Mouse (Mus musculus) MEL (cell line): ENCODE results near the gene Cxcl12. TPM values are rescaled to one million over a fixed set of nuclear protein-coding genes. Genes with fewer than 3 reads are reported as not detected.

ENCODE experiments used
- DNase-seq: peaks from one replicate; pipeline ENCODE4 v3.0.0; 2011; ENCODE audit warnings: low read depth, low spot score
- H3K27ac ChIP-seq: 2 replicates; pipeline ENCODE4 v1.5.1; 2012; ENCODE audit warnings: low read depth, mild to moderate bottlenecking, control low read depth, low read length, moderate library complexity; ENCODE audit not compliant: control insufficient read depth
- H3K27me3 ChIP-seq, 2 experiments: fragments of 150-350 bp in 1 of 2; sonication (generic) in 1 of 2; 2 replicates each; pipeline ENCODE4 v1.6.1; 2012; ENCODE audit warnings: low read length in 2 of 2, mild to moderate bottlenecking in 2 of 2, improper control_type of control experiment in 1 of 2, moderate library complexity in 1 of 2; ENCODE audit not compliant: insufficient read depth in 2 of 2, control insufficient read depth in 1 of 2
- H3K36me3 ChIP-seq, 2 experiments: 2 replicates each; pipeline ENCODE4 v1.6.1; 2012 to 2014; ENCODE audit warnings: low read length in 2 of 2, improper control_type of control experiment in 1 of 2, inconsistent platforms in 1 of 2, mild to moderate bottlenecking in 1 of 2; ENCODE audit not compliant: insufficient read depth in 2 of 2, control insufficient read depth in 1 of 2
- H3K4me1 ChIP-seq, 2 experiments: fragments of 150-350 bp in 1 of 2; sonication (generic) in 1 of 2; 2 replicates each; pipeline ENCODE4 v1.6.1; 2012; ENCODE audit warnings: low read length in 2 of 2, improper control_type of control experiment in 1 of 2, mild to moderate bottlenecking in 1 of 2; ENCODE audit not compliant: insufficient read depth in 2 of 2, control insufficient read depth in 1 of 2
- H3K4me3 ChIP-seq, 2 experiments: fragments of 150-350 bp in 1 of 2; sonication (generic) in 1 of 2; 2 replicates each; pipeline ENCODE4 v1.5.1; 2012; ENCODE audit warnings: low read depth in 2 of 2, low read length in 2 of 2, mild to moderate bottlenecking in 2 of 2, moderate library complexity in 2 of 2, control low read depth in 1 of 2, improper control_type of control experiment in 1 of 2; ENCODE audit not compliant: control insufficient read depth in 1 of 2, insufficient read depth in 1 of 2
- H3K79me2 ChIP-seq: 2 replicates; pipeline ENCODE4 v1.6.1; 2012; ENCODE audit warnings: mild to moderate bottlenecking, low read length, moderate library complexity; ENCODE audit not compliant: control insufficient read depth, poor library complexity, insufficient read depth
- H3K9ac ChIP-seq: 2 replicates; pipeline ENCODE4 v1.6.1; 2012; ENCODE audit warnings: low read depth, mild to moderate bottlenecking, control low read depth, low read length, moderate library complexity; ENCODE audit not compliant: control insufficient read depth, poor library complexity, severe bottlenecking
- H3K9me3 ChIP-seq: fragments of 150-350 bp; sonication (generic); replicated peaks from 2 replicates; pipeline ENCODE4 v1.6.1; 2012; ENCODE audit warnings: mild to moderate bottlenecking, low read length, improper control_type of control experiment, moderate library complexity; ENCODE audit not compliant: insufficient read depth
- BHLHE40 ChIP-seq: IDR thresholded peaks from 2 replicates; pipeline ENCODE4 v1.6.1; 2012; ENCODE audit warnings: low read depth, mild to moderate bottlenecking, inconsistent platforms, low read length, improper control_type of control experiment, borderline replicate concordance
- CHD2 ChIP-seq: IDR thresholded peaks from 2 replicates; pipeline ENCODE4 v1.6.1; 2011; ENCODE audit warnings: low read length, improper control_type of control experiment
- ELF1 ChIP-seq: IDR thresholded peaks from 2 replicates; pipeline ENCODE4 v1.6.1; 2014; ENCODE audit warnings: low read depth, mild to moderate bottlenecking, inconsistent platforms, low read length, improper control_type of control experiment, moderate library complexity
- KAT2A ChIP-seq: conservative IDR thresholded peaks from 2 replicates; pipeline ENCODE4 v1.6.1; 2012; ENCODE audit warnings: low read depth, low read length, improper control_type of control experiment, inconsistent platforms
- MAFK ChIP-seq: IDR thresholded peaks from 2 replicates; pipeline ENCODE4 v1.6.1; 2011; ENCODE audit warnings: low read depth, mild to moderate bottlenecking, low read length, improper control_type of control experiment, borderline replicate concordance
- MAX ChIP-seq: IDR thresholded peaks from 2 replicates; pipeline ENCODE4 v1.6.1; 2011; ENCODE audit warnings: low read length, improper control_type of control experiment
- MAZ ChIP-seq: IDR thresholded peaks from 2 replicates; pipeline ENCODE4 v1.6.1; 2012; ENCODE audit warnings: low read depth, mild to moderate bottlenecking, inconsistent platforms, low read length, improper control_type of control experiment
- MEF2A ChIP-seq: IDR thresholded peaks from 2 replicates; pipeline ENCODE4 v1.6.1; 2014; ENCODE audit warnings: low read depth, mild to moderate bottlenecking, inconsistent platforms, low read length, improper control_type of control experiment; ENCODE audit not compliant: poor library complexity, insufficient replicate concordance, severe bottlenecking; ENCODE audit errors: extremely low read depth
- SMC3 ChIP-seq: IDR thresholded peaks from 2 replicates; pipeline ENCODE4 v1.6.1; 2011; ENCODE audit warnings: low read depth, low read length, improper control_type of control experiment
- TCF12 ChIP-seq: IDR thresholded peaks from 2 replicates; pipeline ENCODE4 v1.6.1; 2014; ENCODE audit warnings: low read depth, mild to moderate bottlenecking, inconsistent platforms, low read length, improper control_type of control experiment, moderate library complexity
- USF1 ChIP-seq: IDR thresholded peaks from 2 replicates; pipeline ENCODE4 v1.6.1; 2014; ENCODE audit warnings: low read depth, mild to moderate bottlenecking, inconsistent platforms, low read length, improper control_type of control experiment, moderate library complexity
- USF2 ChIP-seq, 2 experiments: IDR thresholded peaks; 2 replicates each; pipeline ENCODE4 v1.6.1; 2011 to 2012; ENCODE audit warnings: improper control_type of control experiment in 2 of 2, low read length in 2 of 2, borderline replicate concordance in 1 of 2, inconsistent platforms in 1 of 2, low read depth in 1 of 2, mild to moderate bottlenecking in 1 of 2; ENCODE audit not compliant: insufficient read depth in 1 of 2
- ZMIZ1 ChIP-seq: IDR thresholded peaks from 2 replicates; pipeline ENCODE4 v1.6.1; 2012; ENCODE audit warnings: low read depth, mild to moderate bottlenecking, inconsistent platforms, low read length, improper control_type of control experiment, moderate library complexity
- polyA plus RNA-seq, 2 experiments: library from polyadenylated mRNA; stranded (reverse) in 1 of 2; unstranded in 1 of 2; fragments of >175 nt in 1 of 2; fragments of >200 nt in 1 of 2; gene quantifications; 2 replicates each; pipeline versions ENCODE4 v1.2.1 to v1.2.4; 2012; ENCODE audit warnings: low replicate concordance in 2 of 2, low read depth in 1 of 2; ENCODE audit not compliant: insufficient read length in 2 of 2, insufficient read depth in 1 of 2, missing spikeins in 1 of 2
- total RNA-seq: library from RNA; depleted of rRNA; stranded (reverse); fragments of 300-350 nt; gene quantifications from 2 replicates; pipeline ENCODE4 v1.2.3, GENCODE M21; 2012

Gene Cxcl12
- total and polyA plus RNA-seq, 3 experiments = not detected

DNA sequence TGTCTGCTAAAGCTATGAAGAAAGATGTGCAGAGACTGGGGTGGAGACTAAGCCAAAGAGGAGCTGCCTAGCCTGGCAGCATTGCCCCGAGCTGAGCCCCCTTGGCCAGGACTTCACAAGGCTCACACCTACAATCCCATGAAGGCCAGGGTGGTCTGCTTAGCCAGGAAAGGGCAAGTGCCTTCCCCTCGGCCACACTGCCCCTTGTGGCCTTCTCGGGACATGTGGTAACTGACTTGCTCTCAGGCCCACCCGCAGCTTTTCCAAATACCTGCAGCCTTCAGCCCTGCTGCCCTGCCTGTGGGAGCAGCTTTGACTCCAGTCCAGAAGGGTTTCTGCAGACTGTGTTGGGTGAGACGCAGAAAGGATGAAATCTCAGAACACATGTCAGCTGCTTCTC, 8.1 kb downstream of the Cxcl12 start:
- Histone ChIP-seq H3K9me3 (no peaks in the 10 kb centered on the region), H3K9ac (no peak overlapping the region)

GRCm38 (mm10) chr6:117180303-117180702, 12.0 kb downstream of the Cxcl12 start:
- Histone ChIP-seq H3K27ac (no peak overlapping the region), H3K4me1 (no peaks in the 10 kb centered on the region), H3K4me3 (no peak overlapping the region), H3K9me3 (no peaks in the 10 kb centered on the region), H3K27me3 (no peaks in the 10 kb centered on the region), H3K79me2 (no peaks in the 10 kb centered on the region), H3K9ac (no peak overlapping the region), H3K36me3 (no peaks in the 10 kb centered on the region)
- DNase-seq = no peak
- TF ChIP-seq TCF12 (no peak), ELF1 (no peak), SMC3 (no peak)

More for the DNA sequence above, 8.1 kb downstream of the Cxcl12 start:
- no peaks in the 10 kb centered on the region for H3K4me1 ChIP-seq
- H3K36me3 ChIP-seq = no peaks in the 10 kb centered on the region
- no peaks in the 10 kb centered on the region for H3K27me3 ChIP-seq
- H3K79me2 ChIP-seq = no peaks in the 10 kb centered on the region
- no peak for TF ChIP-seq MAFK
- no peak for TF ChIP-seq KAT2A
- no peak for TF ChIP-seq MAX
- TF ChIP-seq, all 39 proteins: peak for 0
- no peak overlapping the region for H3K27ac ChIP-seq
- H3K4me3 ChIP-seq = no peak overlapping the region
- DNase-seq = no peak

DNA sequence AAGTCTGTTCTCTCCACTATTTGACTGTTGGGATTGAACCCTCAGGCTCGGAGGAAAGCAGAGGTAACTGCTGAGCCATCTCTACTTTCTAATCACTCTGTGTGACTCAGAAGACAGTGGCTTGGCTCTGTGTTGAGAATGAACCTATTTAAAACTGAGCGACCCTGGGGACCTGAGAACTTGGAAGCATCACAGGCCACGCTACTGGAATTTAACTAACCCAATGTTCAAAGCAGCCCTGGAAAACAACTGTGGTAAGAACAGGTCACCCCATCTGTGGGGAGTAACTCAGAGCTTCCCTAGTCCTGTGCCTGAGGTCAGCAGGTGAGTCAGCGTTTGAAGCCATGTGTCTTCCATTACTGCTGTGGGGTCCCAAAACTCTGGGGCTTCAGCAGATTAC, 17.0 kb downstream of the Cxcl12 start:
- TF ChIP-seq ZMIZ1 = no peak
- no peaks in the 10 kb centered on the region for H3K4me1 ChIP-seq
- DNase-seq = no peak
- no peaks in the 10 kb centered on the region for H3K27me3 ChIP-seq
- H3K79me2 ChIP-seq = no peaks in the 10 kb centered on the region
- no peaks in the 10 kb centered on the region for H3K36me3 ChIP-seq
- no peak overlapping the region for H3K9ac ChIP-seq
- no peak overlapping the region for H3K4me3 ChIP-seq
- H3K27ac ChIP-seq = no peak overlapping the region
- no peaks in the 10 kb centered on the region for H3K9me3 ChIP-seq

GRCm38 (mm10) chr6:117190453-117190852, 22.1 kb downstream of the Cxcl12 start:
- Histone ChIP-seq H3K27ac (no peak overlapping the region), H3K36me3 (no peaks in the 10 kb centered on the region), H3K27me3 (no peaks in the 10 kb centered on the region), H3K9me3 (no peaks in the 10 kb centered on the region), H3K4me1 (no peaks in the 10 kb centered on the region), H3K79me2 (no peaks in the 10 kb centered on the region), H3K9ac (no peak overlapping the region), H3K4me3 (no peak overlapping the region)
- no peak for DNase-seq
- TF ChIP-seq BHLHE40 (no peak), USF1 (no peak), ELF1 (no peak), MAZ (no peak), KAT2A (no peak), MEF2A (no peak), USF2 (IDR thresholded peaks at IDR 0.05; ENCODE audit: borderline replicate concordance in 1 of 2, insufficient read depth in 1 of 2, low read depth in 1 of 2, low read length in 2 of 2) (no peak), CHD2 (no peak)
